8 mouse cellular contexts compared by ENCODE assay signal in genomic region chr9:43959541-43959940, GRCm38 (mm10).
DNase-seq lines count a peak whose midpoint lies in the region; ATAC-seq and TF ChIP-seq lines count a peak whose summit lies in the region.

No protein-coding gene starts in this region.

- TF ChIP-seq POLR2A in myocyte (IDR thresholded peaks at IDR 0.05; ENCODE audit: insufficient read length, low read depth), result no peak
- no peak for TF ChIP-seq POLR2A in cerebellum, adult 2 months (IDR thresholded peaks at IDR 0.05; ENCODE audit: borderline replicate concordance, insufficient read depth, low read length)

- ATAC-seq in forebrain, embryonic 14.5 days, result no peak
- ATAC-seq in forebrain, embryonic 13.5 days, result no peak
- no peak for ATAC-seq in midbrain, embryonic 11.5 days (ENCODE audit: low FRiP score)
- no peak for ATAC-seq in midbrain, embryonic 13.5 days

- no peaks in the 10 kb centered on the region for H3K79me2 ChIP-seq in myocyte (ENCODE audit: control insufficient read depth, insufficient read depth)

- intact Hi-C loops in left cerebral cortex, postnatal 10 days (cut with DNase I), result no loop called here

- peaks cover 9% of the 10 kb centered on the region for H3K4me1 ChIP-seq in forebrain, embryonic 14.5 days (ENCODE audit: control insufficient read depth, insufficient read depth, low read length)
- peaks cover 26% of the 10 kb centered on the region for H3K4me1 ChIP-seq in forebrain, embryonic 13.5 days
- H3K4me1 ChIP-seq in midbrain, embryonic 11.5 days (ENCODE audit: control insufficient read depth, insufficient read depth, low read length), result no peaks in the 10 kb centered on the region
- peaks cover 8% of the 10 kb centered on the region; the same call in 1 of the 2 replicates for H3K4me1 ChIP-seq in midbrain, embryonic 13.5 days (replicated peaks)
- H3K4me1 ChIP-seq in cerebellum, adult 2 months (ENCODE audit: control insufficient read depth, insufficient read depth, low read length), result no peaks in the 10 kb centered on the region; the same call in 1 of the 2 replicates

- DNase-seq in forebrain, embryonic 14.5 days (ENCODE audit: low spot score), result peak; percentile 66
- DNase-seq in midbrain, embryonic 11.5 days (ENCODE audit: low spot score, missing footprints), result peak; percentile 90
- DNase-seq in embryo, embryonic 9.5 days (ENCODE audit: extremely low spot score), result peak; percentile 76
- DNase-seq in cerebellum, adult 2 months, result no peak
- no peak for DNase-seq in left cerebral cortex, postnatal 10 days (ENCODE audit: extremely low spot score in 1 of 2, low spot score in 2 of 2)

- no peak overlapping the region for H3K27ac ChIP-seq in forebrain, embryonic 14.5 days (ENCODE audit: low read depth, low read length)
- no peak overlapping the region for H3K27ac ChIP-seq in forebrain, embryonic 13.5 days
- no peak overlapping the region for H3K27ac ChIP-seq in midbrain, embryonic 11.5 days (ENCODE audit: low read depth, low read length)
- H3K27ac ChIP-seq in midbrain, embryonic 13.5 days, result no peak overlapping the region
- no peak overlapping the region for H3K27ac ChIP-seq in cerebellum, adult 2 months (ENCODE audit: insufficient read depth, low read length)

- no peak overlapping the region for H3K4me2 ChIP-seq in forebrain, embryonic 14.5 days (ENCODE audit: low read length)
- no peak overlapping the region for H3K4me2 ChIP-seq in forebrain, embryonic 13.5 days
- no peak overlapping the region for H3K4me2 ChIP-seq in midbrain, embryonic 11.5 days
- no peak overlapping the region for H3K4me2 ChIP-seq in midbrain, embryonic 13.5 days (replicated peaks)
- no peak overlapping the region for H3K4me2 ChIP-seq in myocyte (ENCODE audit: low read depth)

- H3K4me3 ChIP-seq in forebrain, embryonic 14.5 days (ENCODE audit: low read depth, low read length), result no peak overlapping the region
- H3K4me3 ChIP-seq in forebrain, embryonic 13.5 days, result no peak overlapping the region
- H3K4me3 ChIP-seq in midbrain, embryonic 11.5 days (ENCODE audit: low read depth, low read length), result no peak overlapping the region
- no peak overlapping the region for H3K4me3 ChIP-seq in midbrain, embryonic 13.5 days (replicated peaks)
- no peak overlapping the region for H3K4me3 ChIP-seq in myocyte
- no peak overlapping the region for H3K4me3 ChIP-seq in cerebellum, adult 2 months (replicated peaks; ENCODE audit: insufficient read depth, low read depth, low read length)

- H3ac ChIP-seq in myocyte (ENCODE audit: control insufficient read depth, insufficient read length), result no peak overlapping the region

- 25% methylated on average over 9 of the region's 9 CpGs for WGBS in forebrain, embryonic 14.5 days
- 22% methylated on average over 9 of the region's 9 CpGs for WGBS in forebrain, embryonic 13.5 days
- 29% methylated on average over 9 of the region's 9 CpGs for WGBS in midbrain, embryonic 11.5 days
- 24% methylated on average over 9 of the region's 9 CpGs for WGBS in midbrain, embryonic 13.5 days
- WGBS in cerebellum, adult 2 months, result 37% methylated on average over 9 of the region's 9 CpGs

- no peak for TF ChIP-seq CTCF in cerebellum, adult 2 months (IDR thresholded peaks at IDR 0.05; ENCODE audit: borderline replicate concordance, insufficient read depth, low read depth, low read length)

- peaks cover 14% of the 10 kb centered on the region; the same call in 1 of the 2 replicates for H3K27me3 ChIP-seq in forebrain, embryonic 14.5 days (replicated peaks; ENCODE audit: control insufficient read depth, insufficient read depth, low read length)
- H3K27me3 ChIP-seq in forebrain, embryonic 13.5 days, result peaks cover 68% of the 10 kb centered on the region
- no peaks in the 10 kb centered on the region for H3K27me3 ChIP-seq in midbrain, embryonic 11.5 days (ENCODE audit: control insufficient read depth, insufficient read depth, low read length)
- H3K27me3 ChIP-seq in midbrain, embryonic 13.5 days, result peaks cover 8% of the 10 kb centered on the region; the same call in 1 of the 2 replicates
- peaks cover 17% of the 10 kb centered on the region for H3K27me3 ChIP-seq in myocyte (ENCODE audit: control insufficient read depth, insufficient read depth, insufficient read length)
- no peaks in the 10 kb centered on the region; the same call in 1 of the 2 replicates for H3K27me3 ChIP-seq in cerebellum, adult 2 months (ENCODE audit: control insufficient read depth, insufficient read depth, low read length)

- H3K9ac ChIP-seq in forebrain, embryonic 14.5 days (ENCODE audit: low read length), result no peak overlapping the region
- H3K9ac ChIP-seq in forebrain, embryonic 13.5 days, result no peak overlapping the region
- H3K9ac ChIP-seq in midbrain, embryonic 11.5 days (ENCODE audit: low read length), result no peak overlapping the region
- H3K9ac ChIP-seq in midbrain, embryonic 13.5 days (replicated peaks), result no peak overlapping the region

- H3K36me3 ChIP-seq in forebrain, embryonic 14.5 days (ENCODE audit: control insufficient read depth, insufficient read depth, low read length), result no peaks in the 10 kb centered on the region
- no peaks in the 10 kb centered on the region for H3K36me3 ChIP-seq in forebrain, embryonic 13.5 days (ENCODE audit: poor library complexity, severe bottlenecking)
- no peaks in the 10 kb centered on the region for H3K36me3 ChIP-seq in midbrain, embryonic 11.5 days (ENCODE audit: control insufficient read depth, insufficient read depth, low read length)
- no peaks in the 10 kb centered on the region for H3K36me3 ChIP-seq in midbrain, embryonic 13.5 days
- H3K36me3 ChIP-seq in myocyte (ENCODE audit: control insufficient read depth, insufficient read depth), result no peaks in the 10 kb centered on the region

- no peaks in the 10 kb centered on the region for H3K9me3 ChIP-seq in forebrain, embryonic 14.5 days (replicated peaks; ENCODE audit: control insufficient read depth, low read length)
- no peaks in the 10 kb centered on the region for H3K9me3 ChIP-seq in forebrain, embryonic 13.5 days (replicated peaks)
- no peaks in the 10 kb centered on the region for H3K9me3 ChIP-seq in midbrain, embryonic 11.5 days (ENCODE audit: control insufficient read depth, low read length)
- H3K9me3 ChIP-seq in midbrain, embryonic 13.5 days, result no peaks in the 10 kb centered on the region

TF ChIP-seq in myocyte, 11 proteins besides CTCF, POLR2A, EP300 and RAD21:
- TF ChIP-seq MYOD1 (IDR thresholded peaks at IDR 0.05; ENCODE audit: control insufficient read depth in 1 of 3, insufficient read length in 2 of 3, low read depth in 2 of 3) (no peak), REST (IDR thresholded peaks at IDR 0.05; ENCODE audit: insufficient read depth, insufficient read length) (peak; percentile 93), TCF12 (IDR thresholded peaks at IDR 0.05; ENCODE audit: insufficient read depth, poor library complexity, severe bottlenecking) (no peak), CEBPB (IDR thresholded peaks at IDR 0.05; ENCODE audit: insufficient read depth, poor library complexity, severe bottlenecking) (no peak), SRF (IDR thresholded peaks at IDR 0.05; ENCODE audit: control insufficient read depth, insufficient read length, low read depth) (no peak)

Comparison
In these comparisons a context has a peak if more than half of its experiments do, and no peak if none do; other contexts are left out.
1. DNase-seq: peak in forebrain, embryonic 14.5 days (single experiment), midbrain, embryonic 11.5 days (single experiment) and embryo, embryonic 9.5 days (single experiment); none in cerebellum, adult 2 months (0 of 2) and left cerebral cortex, postnatal 10 days (0 of 2).